Mouse (Mus musculus) layer of hippocampus, adult 18-20 months (tissue): ENCODE measurements at regions not wholly inside any gene's neighbourhood (a gene's known extent, or its start where the extent isn't known, plus 50 kb on each side); places are given as distances from the start of the nearest gene placed in this dataset.

Experiments
- DNase-seq, 2 experiments: peaks; one replicate each; pipeline ENCODE4 v3.0.0; 2022; ENCODE audit warnings: low spot score in 2 of 2

DNA sequence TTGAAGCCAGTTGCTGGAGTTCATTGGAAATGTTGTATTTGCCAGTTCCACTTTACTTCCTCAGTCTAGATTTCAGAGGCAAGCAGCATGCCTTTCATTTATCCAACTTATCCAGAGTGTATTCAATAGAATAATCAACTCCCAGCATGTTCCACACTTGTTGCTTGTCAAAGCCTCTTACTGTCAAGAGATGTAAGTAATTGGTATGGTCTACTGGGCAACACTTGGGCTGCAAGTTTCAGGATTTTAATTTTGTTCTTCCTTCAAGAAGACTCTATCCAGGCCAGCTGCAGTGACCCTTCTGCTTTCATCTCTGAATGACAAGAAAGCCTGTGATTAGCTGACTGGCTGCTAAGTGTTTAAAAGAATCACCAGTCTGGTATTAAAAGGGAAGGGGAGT lies 3131.6 kb upstream of the Lrrc6 start:
- no peak for DNase-seq

DNA sequence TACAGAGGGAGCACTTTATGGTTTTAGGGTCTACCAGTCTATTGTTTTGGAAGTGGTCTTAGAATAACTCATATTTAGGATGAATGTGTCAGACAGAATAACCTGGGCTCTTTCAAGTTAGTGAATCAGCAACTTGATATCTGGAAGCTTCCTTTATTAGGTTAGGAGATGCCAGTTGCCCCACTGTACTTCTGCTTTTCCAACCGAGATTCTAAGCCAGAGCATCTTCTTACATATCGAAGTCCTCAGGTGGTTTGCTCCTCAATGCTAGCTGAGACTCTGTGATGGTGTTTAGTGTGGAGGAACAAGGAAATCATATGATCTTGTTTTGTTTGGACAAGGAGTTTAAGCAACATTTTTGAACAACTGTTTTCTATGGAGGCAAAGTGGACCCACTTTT lies 3117.3 kb upstream of the Lrrc6 start:
- DNase-seq, result no peak

- DNase-seq, result no peak
Observed at GRCm38 (mm10) chr15:69614048-69614447, 3113.3 kb upstream of the Lrrc6 start.

DNA sequence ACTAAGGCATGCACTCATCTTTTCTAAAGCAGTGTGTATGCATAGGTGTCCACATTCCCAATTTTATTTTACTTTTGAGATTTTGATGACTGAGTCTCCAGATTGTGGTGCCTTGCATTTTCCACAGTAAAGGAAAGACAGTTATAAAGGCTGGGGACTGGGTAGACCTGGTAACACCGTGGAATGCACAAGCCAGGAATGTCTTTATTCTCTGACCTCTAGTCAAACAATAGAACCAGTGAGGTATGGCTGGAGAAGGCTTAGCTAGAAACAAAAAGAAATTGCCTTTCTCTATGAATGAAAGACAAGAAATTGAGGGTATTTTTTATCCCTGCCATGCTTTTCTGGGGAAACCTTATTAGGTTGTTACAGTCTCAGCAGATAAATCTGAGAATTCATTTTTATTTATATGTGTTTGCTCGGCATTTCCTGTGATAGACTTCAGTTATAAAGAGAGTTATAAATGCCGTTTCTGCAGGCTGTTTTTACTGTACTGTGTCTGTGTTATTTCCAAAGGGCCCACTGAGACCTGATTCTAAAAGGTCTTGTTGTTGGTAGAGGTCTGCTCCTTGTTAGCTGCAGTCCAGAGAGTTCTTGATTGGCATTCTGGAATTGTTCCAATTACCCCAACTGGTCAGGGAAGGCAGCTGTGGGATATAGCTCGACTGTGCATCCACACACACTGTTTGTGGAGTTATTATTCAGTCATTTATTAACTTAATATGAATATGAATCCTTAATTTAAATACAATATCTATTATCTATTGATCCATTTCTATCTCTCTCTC lies 3090.7 kb upstream of the Lrrc6 start:
- no peak for DNase-seq

DNA sequence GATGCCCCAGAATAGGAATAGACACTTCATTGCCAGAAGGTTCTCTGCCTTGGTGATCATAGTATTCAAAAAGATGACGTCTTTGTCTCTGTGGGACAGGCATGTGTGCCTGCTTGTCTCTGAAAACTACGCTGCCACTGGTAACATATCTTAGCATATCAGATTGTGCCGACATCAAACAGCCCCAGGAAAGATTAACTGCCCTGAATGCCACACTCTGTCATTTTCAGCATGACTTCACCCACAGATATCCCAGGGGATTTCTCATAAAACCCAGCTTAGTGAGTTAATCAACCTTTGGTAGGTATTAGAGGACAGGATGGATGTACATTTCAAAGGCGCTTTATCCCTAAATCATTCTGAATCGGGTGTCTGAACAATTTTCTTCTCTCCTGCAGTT lies 3087.4 kb upstream of the Lrrc6 start:
- DNase-seq, result no peak

GRCm38 (mm10) chr15:69576742-69577141 lies 3076.0 kb upstream of the Lrrc6 start:
- DNase-seq, result no peak

- DNase-seq, result peak; percentile 0 to 64
Observed at GRCm38 (mm10) chr15:69575611-69576153, 3075.0 kb upstream of the Lrrc6 start.

DNA sequence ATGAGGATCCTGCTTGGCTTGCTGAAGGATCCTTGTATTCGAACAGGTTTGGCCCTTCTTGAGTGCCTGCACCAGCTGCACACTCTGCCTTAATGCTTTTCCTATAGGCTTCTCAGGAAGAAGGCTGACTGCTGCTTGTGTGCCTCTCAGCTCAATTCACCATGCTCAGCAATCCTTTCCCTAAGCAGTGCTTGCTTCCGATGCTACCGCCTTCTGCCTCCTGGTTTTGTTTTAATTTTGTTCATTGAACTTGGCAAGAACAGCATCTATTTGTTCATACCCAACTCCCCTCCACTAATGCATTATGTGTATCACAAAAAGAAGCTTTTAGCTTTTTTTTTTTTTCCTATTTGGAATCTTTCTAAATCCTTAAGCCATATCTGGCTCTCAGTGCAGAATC lies 3053.5 kb upstream of the Lrrc6 start:
- peak; percentile 27 to 61 for DNase-seq

GRCm38 (mm10) chr15:69552062-69552628 lies 3051.4 kb upstream of the Lrrc6 start:
- no peak for DNase-seq

GRCm38 (mm10) chr15:69551012-69551411 lies 3050.3 kb upstream of the Lrrc6 start:
- DNase-seq, result no peak

- no peak for DNase-seq
Observed at GRCm38 (mm10) chr15:69526441-69527094, 3025.9 kb upstream of the Lrrc6 start.

DNA sequence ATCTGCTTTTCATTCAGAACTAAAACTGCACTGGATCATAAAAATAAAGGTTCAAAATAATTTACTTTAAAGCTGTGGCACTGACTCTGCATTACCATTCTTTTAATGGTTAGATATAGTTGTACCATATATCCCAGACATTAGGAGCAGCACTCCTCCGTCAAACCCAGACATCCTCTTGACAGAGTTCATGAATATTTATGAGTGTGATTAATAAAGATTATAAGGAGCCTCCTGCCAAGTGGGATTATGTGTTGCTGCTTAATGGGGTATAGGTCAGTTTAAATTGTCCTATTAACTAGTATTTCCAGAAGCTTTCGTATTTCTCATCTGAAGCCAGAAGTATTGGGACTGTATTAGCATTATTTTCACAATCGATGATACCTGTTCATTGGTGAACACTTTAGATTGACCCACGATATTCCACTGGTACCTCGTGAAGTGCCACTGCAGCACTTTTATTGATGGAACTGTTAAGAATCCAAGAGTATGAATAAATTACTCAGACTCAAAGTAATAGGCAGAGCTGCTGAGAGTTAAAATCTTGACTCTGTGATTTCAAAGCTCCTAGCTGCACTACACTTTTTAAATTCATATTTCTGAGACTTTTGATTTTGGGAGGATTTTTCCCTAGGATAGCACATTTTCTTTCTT lies 2983.8 kb upstream of the Lrrc6 start:
- no peak for DNase-seq

- DNase-seq, result no peak
Observed at GRCm38 (mm10) chr15:69483096-69483495, 2982.4 kb upstream of the Lrrc6 start.

- DNase-seq, result no peak
Observed at GRCm38 (mm10) chr15:69481087-69481486, 2980.4 kb upstream of the Lrrc6 start.

DNA sequence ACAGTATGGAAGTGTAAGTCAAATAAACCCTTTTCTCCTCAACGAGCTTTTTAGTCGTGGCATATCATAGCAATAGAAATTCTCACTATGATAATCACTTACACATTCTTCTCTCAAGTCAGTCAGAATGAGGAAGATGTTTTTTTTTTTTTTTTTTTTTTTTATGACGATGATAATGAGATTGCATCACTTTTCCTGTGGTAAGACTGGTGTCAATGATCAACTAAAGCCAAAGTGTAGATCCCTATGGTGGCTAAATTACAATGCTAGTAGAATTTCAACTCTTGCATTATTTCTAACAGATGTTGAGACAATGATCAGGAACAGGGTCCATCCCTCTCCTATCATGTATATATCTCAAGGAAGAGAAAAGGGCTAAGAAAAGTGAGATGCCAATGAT lies 2976.3 kb upstream of the Lrrc6 start:
- no peak for DNase-seq

DNA sequence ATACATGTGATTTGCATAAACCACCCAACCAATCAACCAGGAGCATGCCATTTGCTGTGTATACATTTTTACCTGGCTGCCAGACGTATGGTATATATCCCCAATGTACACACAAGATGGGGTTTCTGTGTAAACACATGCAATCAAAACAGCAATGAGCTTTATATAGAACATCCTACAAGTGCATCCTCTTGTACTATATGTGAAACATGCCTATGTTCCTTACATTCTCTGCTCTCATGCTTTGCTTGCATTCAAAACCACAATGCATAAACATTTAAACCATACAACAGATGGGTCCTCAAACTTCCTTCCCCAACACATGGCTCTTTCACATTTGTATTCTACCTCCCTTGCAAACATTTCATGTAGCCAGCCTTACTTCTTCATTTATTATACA lies 2968.9 kb upstream of the Lrrc6 start:
- no peak for DNase-seq

GRCm38 (mm10) chr15:69460581-69461194 lies 2960.0 kb upstream of the Lrrc6 start:
- no peak for DNase-seq

DNA sequence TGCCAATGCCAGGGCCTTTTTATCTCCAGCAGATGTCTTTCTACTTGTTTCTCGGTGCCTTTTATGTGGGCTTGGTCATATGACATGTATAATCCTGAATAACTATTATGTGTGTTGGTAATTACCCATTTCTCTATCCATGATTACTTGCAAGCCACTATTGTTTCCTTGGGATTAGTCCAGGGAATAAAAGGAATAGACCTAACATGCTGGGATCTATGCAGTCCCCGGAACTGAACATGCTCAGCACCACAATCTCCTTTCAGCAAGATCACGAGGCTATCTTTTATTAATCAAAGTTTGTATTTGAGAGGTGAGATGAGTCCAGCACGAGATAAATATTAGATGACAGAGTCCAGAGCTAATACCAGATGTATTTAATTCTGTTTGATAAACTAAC lies 2956.8 kb upstream of the Lrrc6 start:
- no peak for DNase-seq

DNA sequence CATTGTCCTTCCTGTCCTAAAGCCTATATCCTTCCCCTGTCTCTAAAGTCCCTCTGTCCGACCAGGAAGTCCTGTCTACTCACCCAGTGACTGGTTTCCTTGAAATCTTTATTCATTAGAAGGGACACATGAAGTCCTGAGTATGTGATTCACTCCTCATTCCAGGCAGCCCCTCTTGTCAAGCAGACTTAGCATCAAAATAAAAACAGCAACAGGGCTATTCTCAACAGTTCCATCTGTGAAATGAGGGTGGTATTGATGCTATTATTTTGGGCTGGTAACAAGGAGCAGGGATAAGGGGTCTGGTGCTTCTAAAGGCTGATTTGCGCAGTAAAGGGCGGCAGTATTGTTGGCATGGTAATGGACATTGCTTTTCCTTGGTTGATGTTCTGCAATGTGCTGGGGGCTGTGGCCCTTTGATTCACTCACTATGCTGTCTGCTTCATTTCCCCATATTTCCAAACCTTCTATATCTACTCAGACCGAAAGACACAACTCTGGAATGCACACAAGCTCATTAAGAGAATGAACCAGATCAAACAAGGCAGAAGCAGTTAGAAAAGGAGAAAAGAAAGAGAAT lies 2955.6 kb upstream of the Lrrc6 start:
- no peak for DNase-seq

DNA sequence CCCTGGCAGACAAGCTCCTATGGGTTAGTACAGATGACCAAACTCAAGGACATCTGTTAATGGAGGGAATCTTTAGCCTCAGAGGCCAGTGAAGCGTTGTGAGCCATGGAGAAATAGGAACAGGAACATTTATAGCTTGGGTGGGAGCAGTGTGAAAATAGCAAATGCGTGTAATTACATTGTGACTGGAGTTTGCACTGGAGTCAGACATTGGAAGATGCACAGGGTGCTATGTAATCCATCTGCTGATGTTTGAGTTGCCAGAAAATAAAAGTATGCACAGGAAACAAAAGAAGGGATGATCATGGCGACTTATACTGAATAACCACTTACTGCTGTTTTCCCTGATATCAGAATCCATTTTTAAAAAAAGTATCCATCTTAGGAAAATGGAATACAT lies 2940.3 kb upstream of the Lrrc6 start:
- no peak for DNase-seq

DNA sequence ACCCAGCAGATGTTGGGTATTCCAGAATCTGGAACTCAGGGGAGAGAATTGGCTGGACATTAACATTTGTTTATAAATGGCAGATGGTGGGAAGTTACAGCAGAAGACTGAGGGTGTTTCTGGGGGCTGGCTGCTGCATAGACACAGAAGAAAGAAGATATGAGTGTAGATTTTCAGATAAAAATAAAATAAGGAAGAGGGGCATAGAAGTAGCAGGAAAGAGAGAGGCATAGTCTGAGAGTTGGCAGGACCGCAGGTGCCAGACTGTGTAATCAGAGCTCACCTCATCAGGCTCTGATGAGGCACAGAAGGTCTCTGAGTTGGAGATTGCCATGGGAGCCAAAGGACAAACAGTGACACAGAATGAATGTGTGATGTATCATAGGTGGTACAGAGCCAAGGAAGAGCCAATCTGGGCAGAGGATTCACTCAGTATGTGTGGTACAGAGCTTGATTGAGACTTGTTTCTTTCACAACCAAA lies 2912.9 kb upstream of the Lrrc6 start:
- peak; percentile 16 to 43 for DNase-seq
